Mouse (Mus musculus): Measurements from ENCODE around the gene Ehmt2.

- TF ChIP-seq CTCF (IDR thresholded peaks at IDR 0.05; ENCODE audit: insufficient read depth, low read depth, low read length) (no peak), POLR2A (IDR thresholded peaks at IDR 0.05; ENCODE audit: insufficient read depth, low read depth, low read length) (no peak)
Measured at GRCm38 (mm10) chr17:34959881-34960515, 61.7 kb downstream of the Ehmt2 start.
